Mouse (Mus musculus) central nervous system, embryonic 11.5 days (tissue): Measurements from ENCODE around the gene Ube2s. TPM values are rescaled to one million over a fixed set of nuclear protein-coding genes. Genes with fewer than 3 reads are reported as not detected.

ENCODE experiments used
- polyA plus RNA-seq: library from polyadenylated mRNA; depleted of rRNA; stranded (reverse); fragments of >200 nt; gene quantifications from 2 replicates; pipeline ENCODE4 v1.2.3, GENCODE M21; 2012; rRNA removed

The Ube2s gene
- polyA plus RNA-seq: 468 and 512 TPM in 2 replicates

DNA sequence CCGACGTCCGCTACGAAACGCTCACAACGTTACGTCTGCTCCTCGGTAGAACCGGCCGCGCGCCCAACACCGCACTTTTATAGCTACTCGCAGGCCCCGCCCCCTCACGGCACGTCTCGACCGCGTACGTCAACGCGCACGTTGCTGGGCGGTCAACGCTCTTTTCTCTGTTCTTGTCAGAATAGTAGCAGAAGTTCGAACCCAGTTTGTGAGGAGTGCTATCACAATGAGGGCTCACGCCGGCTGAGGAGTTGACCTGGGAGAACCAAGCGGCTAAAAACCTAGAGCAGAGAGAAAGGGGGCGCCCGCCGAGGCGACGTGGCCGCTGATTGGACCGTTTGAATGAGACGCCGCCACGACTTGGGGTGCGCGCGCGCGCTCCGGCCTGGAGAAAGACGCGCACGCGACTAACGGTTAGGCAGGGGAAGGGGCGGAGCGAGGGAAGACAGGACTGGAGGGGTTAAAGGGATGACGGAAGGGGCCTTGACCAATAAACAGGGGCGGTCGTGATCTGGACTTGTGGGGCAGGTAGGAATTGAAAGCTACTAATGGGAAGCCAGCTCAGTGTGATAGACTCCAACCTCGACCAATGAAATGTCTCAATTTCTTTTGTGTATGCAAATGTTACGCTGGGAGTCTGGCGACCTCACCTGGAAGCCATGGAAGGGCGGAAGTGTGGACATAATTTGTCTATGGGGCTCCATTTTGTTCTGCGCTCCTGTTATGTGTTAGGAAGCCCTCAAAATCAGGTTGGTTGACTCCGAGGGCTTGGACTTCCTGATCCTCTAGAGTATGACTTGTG lies at the start of gene Ube2s:
Gene Ube2s, minus strand, starts transcription at position 288 of the 802 bp plus-strand sequence.

DNA sequence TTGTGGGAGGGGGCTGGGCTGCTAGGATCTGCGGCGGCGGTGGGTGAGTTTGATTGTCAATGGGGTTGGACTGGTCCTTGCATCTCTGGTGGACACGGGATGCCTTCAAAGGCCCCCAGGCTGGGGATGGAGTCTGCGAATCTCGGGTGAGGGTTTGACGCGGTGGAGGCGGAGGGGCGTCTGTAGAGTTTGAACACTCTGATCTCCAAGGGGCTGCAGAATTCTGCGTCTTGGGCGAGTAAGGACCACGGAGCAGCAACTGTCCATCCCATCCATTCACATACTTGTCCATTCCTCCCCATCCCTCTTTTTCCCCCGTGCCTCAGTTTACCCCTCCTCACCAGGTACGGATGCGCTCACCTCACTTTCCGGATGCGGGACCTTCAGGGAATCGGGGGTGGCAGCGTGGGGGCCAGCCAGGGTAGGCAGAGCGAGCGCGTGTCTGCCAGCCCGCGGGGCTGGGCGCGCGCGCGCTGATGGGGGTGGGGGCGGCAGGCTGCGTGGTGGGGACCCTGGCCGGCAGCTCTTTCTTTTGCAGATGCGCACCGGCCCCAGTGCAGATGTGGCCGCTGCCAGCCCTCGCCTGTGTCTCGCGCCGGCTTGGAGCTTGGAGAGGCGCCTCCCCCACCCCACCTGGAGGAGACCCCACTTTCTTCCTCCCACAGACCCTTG lies 32.0 kb upstream of the Ube2s start, which contains the start of gene Shisa7:
Gene Shisa7, minus strand, starts transcription at position 452 of the 672 bp plus-strand sequence.

DNA sequence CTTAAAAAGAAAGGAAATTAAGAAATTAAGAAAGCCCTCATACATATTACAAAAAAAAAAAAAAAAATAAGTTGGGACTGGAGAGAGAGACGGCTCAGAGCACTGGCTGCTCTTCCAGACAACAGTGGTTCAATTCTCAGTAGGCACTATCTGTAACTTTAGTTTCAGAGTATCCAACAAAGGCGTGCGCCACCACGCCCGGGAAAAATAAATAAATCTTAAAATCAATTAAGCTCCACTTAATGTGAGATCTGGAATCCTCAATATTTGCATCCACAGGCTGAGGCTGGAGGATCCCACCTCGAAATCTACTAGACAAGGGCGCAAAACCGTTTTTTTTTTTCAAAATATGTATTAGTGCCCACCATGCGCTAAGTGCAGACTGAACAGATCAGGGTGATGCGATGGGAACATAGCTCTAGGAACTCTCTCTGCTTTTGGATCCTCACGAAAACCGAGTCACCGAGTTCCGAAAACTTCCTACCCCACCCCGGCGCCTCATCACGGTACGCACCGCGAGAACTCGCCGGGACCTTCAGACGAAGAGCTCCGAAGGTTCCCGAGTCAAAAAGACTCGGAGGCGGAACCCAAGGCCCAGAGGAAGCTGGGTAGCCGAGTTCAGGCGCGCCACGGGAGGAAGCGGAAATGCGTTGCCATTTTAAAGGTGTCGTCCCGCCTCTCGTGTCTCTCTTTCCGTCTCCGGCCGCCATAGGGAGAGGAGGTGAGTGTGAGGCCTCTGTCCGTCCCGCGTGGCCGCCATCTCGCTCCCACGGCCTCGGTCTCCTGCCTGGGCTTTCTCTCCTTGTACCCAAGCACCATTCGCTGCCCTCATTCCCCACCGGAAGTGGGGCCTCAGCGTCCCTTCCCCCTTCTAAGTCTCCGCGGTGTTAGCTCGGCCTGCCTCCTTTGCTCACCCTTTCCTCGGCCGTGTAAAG lies 19.8 kb downstream of the Ube2s start, which contains the start of gene Rpl28:
Gene Rpl28, plus strand, starts transcription at position 597 of the 935 bp plus-strand sequence.

DNA sequence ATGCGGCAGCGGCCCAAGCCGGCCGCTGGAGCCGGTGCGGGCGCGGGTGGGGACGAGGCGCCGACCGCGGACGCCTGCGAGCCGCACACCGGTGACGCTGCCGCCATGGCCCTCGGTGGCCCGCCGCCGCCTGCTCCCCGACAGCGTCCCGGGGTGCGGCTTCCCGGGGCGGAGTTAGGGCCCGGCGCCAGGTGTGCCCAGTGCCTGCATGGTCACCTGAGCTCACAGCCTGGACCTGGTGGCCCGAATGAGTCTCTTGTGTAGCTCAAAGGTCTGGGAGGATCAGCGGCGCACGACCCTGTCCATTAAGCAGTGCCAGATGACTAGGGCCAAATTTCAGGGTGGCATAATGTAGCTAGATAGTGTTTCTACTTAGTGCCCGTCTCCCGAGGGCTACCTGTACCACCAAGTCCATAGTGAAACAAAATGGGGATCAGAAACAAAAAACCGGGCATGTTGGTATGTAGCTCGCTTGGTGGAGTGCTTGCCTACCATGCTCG lies 22.9 kb downstream of the Ube2s start, which contains the start of gene Tmem238:
Gene Tmem238, minus strand, starts transcription at position 221 of the 500 bp plus-strand sequence.

DNA sequence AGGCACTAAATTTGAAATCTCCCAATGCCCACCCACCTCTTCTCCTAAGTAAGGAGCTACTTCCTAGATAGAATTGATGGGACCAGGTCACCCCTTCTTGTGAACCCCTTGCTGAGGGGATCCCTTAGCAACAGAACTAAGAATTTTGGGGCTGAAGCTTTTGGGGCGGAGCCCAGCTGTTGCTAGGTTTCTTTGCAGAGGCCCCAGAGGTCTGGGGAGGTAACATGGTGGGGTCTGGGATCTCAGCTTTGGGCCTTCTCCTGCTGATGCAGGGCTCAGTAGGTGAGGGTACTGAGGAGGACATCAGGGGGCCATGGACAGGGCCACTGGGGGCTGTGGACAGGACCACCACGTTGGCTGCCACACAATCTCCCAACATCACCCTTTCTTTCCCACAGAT lies 29.6 kb downstream of the Ube2s start, which contains the start of the genes Il11 and Tmem190:
Gene Il11, minus strand, starts transcription at position 101 of the 400 bp plus-strand sequence.
Gene Tmem190, plus strand, starts transcription at position 179 of the 400 bp plus-strand sequence.

DNA sequence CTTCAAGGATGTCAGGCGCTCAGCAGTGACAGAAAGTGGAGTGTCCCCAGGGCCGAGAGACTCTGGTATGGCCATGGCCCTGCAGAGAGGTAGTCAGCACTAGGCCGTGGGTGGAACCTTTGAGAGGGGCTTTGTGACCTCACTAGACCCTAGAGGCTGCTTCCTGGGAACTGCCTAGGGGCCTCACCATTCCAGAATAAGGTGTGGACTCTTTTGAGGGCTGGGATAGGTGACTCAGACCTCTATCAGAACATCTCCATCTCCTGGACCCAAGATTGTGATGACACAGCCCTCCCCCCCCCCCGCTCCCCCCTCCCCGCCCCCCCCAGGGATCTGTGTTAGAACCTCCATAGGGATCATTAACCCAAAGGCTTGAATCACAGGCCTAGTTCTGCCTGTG lies 41.2 kb downstream of the Ube2s start, which contains the start of gene Fam71e2:
Gene Fam71e2, minus strand, starts transcription at position 101 of the 400 bp plus-strand sequence.

DNA sequence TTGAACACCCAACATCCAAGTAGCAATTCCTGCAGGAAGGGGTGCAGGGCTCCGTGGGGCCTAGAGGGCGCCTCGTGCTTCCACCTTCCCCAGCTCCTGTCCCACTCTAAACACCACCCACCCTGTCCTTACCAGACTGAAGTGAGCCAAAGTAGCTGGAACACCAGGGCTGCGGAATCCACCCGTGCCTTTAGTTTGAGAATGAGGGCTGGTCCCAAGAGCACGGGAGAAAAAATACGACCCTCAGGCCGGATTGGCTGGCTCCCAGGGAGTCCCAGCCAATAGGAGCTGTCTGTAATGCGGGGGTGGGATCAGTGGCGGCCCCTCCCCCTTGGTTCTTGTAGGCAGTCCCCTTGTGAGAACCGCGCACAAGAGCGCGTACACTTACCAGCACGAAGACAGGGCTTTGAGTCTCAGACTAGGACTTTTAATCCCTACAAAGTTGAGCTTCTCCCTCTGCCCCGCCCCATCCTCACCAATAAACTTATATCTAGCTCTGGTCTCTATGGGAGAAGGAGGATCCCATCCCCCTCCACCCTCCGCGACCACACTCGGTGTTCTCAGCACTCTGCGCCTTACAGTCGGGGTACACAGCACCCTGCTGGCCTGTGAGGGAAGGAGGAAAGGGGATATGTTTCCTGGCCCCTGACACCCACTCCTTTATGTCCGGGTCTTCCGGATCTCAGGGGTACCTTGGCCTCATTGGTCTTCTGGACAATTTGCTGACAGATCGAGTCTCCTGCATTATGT lies 59.4 kb downstream of the Ube2s start, which contains the start of gene Cox6b2:
Gene Cox6b2, minus strand, starts transcription at position 274 of the 750 bp plus-strand sequence.

Other genes with a start within 250 kb of the Ube2s start
- gene Ptprh, start 208.5 kb downstream of the Ube2s start, polyA plus RNA-seq: 0.14 and 0.18 TPM in 2 replicates
- 25.3 and 29.9 TPM in 2 replicates for gene Tmem86b, start 181.2 kb downstream of the Ube2s start, polyA plus RNA-seq
- 80.4 and 91.8 TPM in 2 replicates for gene Ppp6r1, start 153.6 kb downstream of the Ube2s start, polyA plus RNA-seq
- gene Hspbp1, start 127.5 kb downstream of the Ube2s start, polyA plus RNA-seq: 57.7 and 58.5 TPM in 2 replicates
- gene Brsk1, start 122.0 kb downstream of the Ube2s start, polyA plus RNA-seq: 43.1 and 53.5 TPM in 2 replicates
- 0.12 TPM in 1 of 2 replicates, not detected in the other for gene Tmem150b, start 87.3 kb downstream of the Ube2s start, polyA plus RNA-seq
- gene Kmt5c, start 72.5 kb downstream of the Ube2s start, polyA plus RNA-seq: 164 and 180 TPM in 2 replicates
- gene Cox6b2, start 59.5 kb downstream of the Ube2s start, polyA plus RNA-seq: 73.2 and 102 TPM in 2 replicates
- gene Fam71e2, start 41.3 kb downstream of the Ube2s start, polyA plus RNA-seq: not detected in 2 replicates
- gene Il11, start 29.7 kb downstream of the Ube2s start, polyA plus RNA-seq: 0.10 and 0.12 TPM in 2 replicates
- not detected in 2 replicates for gene Tmem190, start 29.7 kb downstream of the Ube2s start, polyA plus RNA-seq
- gene Tmem238, start 22.9 kb downstream of the Ube2s start, polyA plus RNA-seq: 2.8 and 3.2 TPM in 2 replicates
- gene Rpl28, start 19.7 kb downstream of the Ube2s start, polyA plus RNA-seq: 672 and 775 TPM in 2 replicates
- 14.0 and 22.4 TPM in 2 replicates for gene Shisa7, start 32.1 kb upstream of the Ube2s start, polyA plus RNA-seq
- 2.3 and 2.8 TPM in 2 replicates for gene Isoc2b, start 57.7 kb upstream of the Ube2s start, polyA plus RNA-seq
- 9.2 TPM in 2 replicates for gene Isoc2a, start 64.6 kb upstream of the Ube2s start, polyA plus RNA-seq
- gene Gm36210, start 93.9 kb upstream of the Ube2s start, polyA plus RNA-seq: 0.17 and 0.24 TPM in 2 replicates
- gene Zfp628, start 102.6 kb upstream of the Ube2s start, polyA plus RNA-seq: 11.2 and 12.9 TPM in 2 replicates
- gene Nat14, start 109.4 kb upstream of the Ube2s start, polyA plus RNA-seq: 7.2 and 22.6 TPM in 2 replicates
- gene Ssc5d, start 113.2 kb upstream of the Ube2s start, polyA plus RNA-seq: 5.9 and 6.9 TPM in 2 replicates
- gene Sbk2, start 151.8 kb upstream of the Ube2s start, polyA plus RNA-seq: 0.41 and 0.44 TPM in 2 replicates
- 0.06 and 0.21 TPM in 2 replicates for gene Sbk3, start 158.6 kb upstream of the Ube2s start, polyA plus RNA-seq
- 98.6 and 106 TPM in 2 replicates for gene Zfp579, start 183.6 kb upstream of the Ube2s start, polyA plus RNA-seq
- gene Zfp524, start 201.8 kb upstream of the Ube2s start, polyA plus RNA-seq: 6.5 and 9.5 TPM in 2 replicates
- gene Fiz1, start 202.1 kb upstream of the Ube2s start, polyA plus RNA-seq: 48.2 and 52.4 TPM in 2 replicates
- gene Gm44973, start 202.9 kb upstream of the Ube2s start, polyA plus RNA-seq: not detected in 2 replicates
- 34.0 and 43.5 TPM in 2 replicates for gene Zfp865, start 207.8 kb upstream of the Ube2s start, polyA plus RNA-seq
- gene Ccdc106, start 208.0 kb upstream of the Ube2s start, polyA plus RNA-seq: 11.1 and 13.0 TPM in 2 replicates
- gene 4632433K11Rik, start 221.5 kb upstream of the Ube2s start, polyA plus RNA-seq: not detected in 2 replicates
- 2.4 and 4.1 TPM in 2 replicates for gene Zfp784, start 225.9 kb upstream of the Ube2s start, polyA plus RNA-seq
- 32.5 and 35.1 TPM in 2 replicates for gene Zfp580, start 238.9 kb upstream of the Ube2s start, polyA plus RNA-seq
- gene U2af2, start 249.6 kb upstream of the Ube2s start, polyA plus RNA-seq: 437 and 455 TPM in 2 replicates